Mouse (Mus musculus) midbrain, postnatal 0 days (tissue): ENCODE results near the gene Plcb3. TPM values are rescaled to one million over a fixed set of nuclear protein-coding genes. Genes with fewer than 3 reads are reported as not detected.

ENCODE experiments used
- ATAC-seq: fragments of 200-750 bp; cut with Nextera tagmentation; 2 replicates; pipeline ENCODE4 v1.8.0; 2017; ENCODE audit warnings: moderate number of reproducible peaks, mild to moderate bottlenecking, moderate TSS enrichment, moderate library complexity; ENCODE audit not compliant: low FRiP score
- DNase-seq: peaks from one replicate; pipeline ENCODE4 v3.0.0-alpha.2; 2015; ENCODE audit warnings: low spot score
- H3K27ac ChIP-seq: fragments of 300-500 bp; sonication (generic); 2 replicates; pipeline ENCODE4 v1.5.1; 2014; ENCODE audit warnings: low read depth, mild to moderate bottlenecking, low read length, mixed read lengths
- H3K27me3 ChIP-seq: fragments of 300-500 bp; sonication (generic); 2 replicates; pipeline ENCODE4 v1.6.1; 2014; ENCODE audit warnings: low read length, control low read depth, mixed read lengths; ENCODE audit not compliant: insufficient read depth
- H3K36me3 ChIP-seq: fragments of 300-500 bp; sonication (generic); 2 replicates; pipeline ENCODE4 v1.6.1; 2014; ENCODE audit warnings: low read length, control low read depth, mixed read lengths; ENCODE audit not compliant: insufficient read depth
- H3K4me1 ChIP-seq: fragments of 300-500 bp; sonication (generic); 2 replicates; pipeline ENCODE4 v1.6.1; 2014; ENCODE audit warnings: mild to moderate bottlenecking, control low read depth, antibody characterized with exemption, low read length, mixed read lengths; ENCODE audit not compliant: insufficient read depth
- H3K4me2 ChIP-seq: fragments of 300-500 bp; sonication (generic); 2 replicates; pipeline ENCODE4 v1.6.1; 2014; ENCODE audit warnings: low read depth, mild to moderate bottlenecking, low read length, mixed read lengths; ENCODE audit not compliant: poor library complexity, severe bottlenecking
- H3K4me3 ChIP-seq: fragments of 300-500 bp; sonication (generic); 2 replicates; pipeline ENCODE4 v1.5.1; 2014; ENCODE audit warnings: low read depth, mild to moderate bottlenecking, low read length, moderate library complexity
- H3K9ac ChIP-seq: fragments of 300-500 bp; sonication (generic); replicated peaks from 2 replicates; pipeline ENCODE4 v1.6.1; 2014; ENCODE audit warnings: mild to moderate bottlenecking, low read length, moderate library complexity, mixed read lengths; ENCODE audit not compliant: poor library complexity, severe bottlenecking
- H3K9me3 ChIP-seq: fragments of 300-500 bp; sonication (generic); 2 replicates; pipeline ENCODE4 v1.6.1; 2016; ENCODE audit warnings: low read length, control low read depth
- CTCF ChIP-seq: IDR thresholded peaks from 2 replicates; pipeline ENCODE4 v1.5.1; 2016; ENCODE audit warnings: antibody characterized with exemption, mild to moderate bottlenecking
- WGBS: fragments of 180-500 bp; shearing (Covaris S2); extraction: QIAGEN DNeasy Blood & Tissue Kit; methylation state at CpG from one replicate; pipeline ENCODE4 v1.1.7; 2014; 5-methylcytosine and 5-hydroxymethylcytosine counted together
- polyA plus RNA-seq: library from polyadenylated mRNA; unstranded; fragments of >200 nt; fragmentation: Nextera tagmentation; extraction: Ambion mirVana; gene quantifications from 2 replicates; pipeline ENCODE4 v1.2.1, GENCODE M21; 2015
- total RNA-seq: library from RNA; depleted of rRNA; stranded (reverse); fragments of >200 nt; gene quantifications from 2 replicates; pipeline ENCODE4 v1.2.3, GENCODE M21; 2014

The Plcb3 gene
- total and polyA plus RNA-seq, 2 experiments from 2014 or later = 9.8 to 16.6 TPM

DNA sequence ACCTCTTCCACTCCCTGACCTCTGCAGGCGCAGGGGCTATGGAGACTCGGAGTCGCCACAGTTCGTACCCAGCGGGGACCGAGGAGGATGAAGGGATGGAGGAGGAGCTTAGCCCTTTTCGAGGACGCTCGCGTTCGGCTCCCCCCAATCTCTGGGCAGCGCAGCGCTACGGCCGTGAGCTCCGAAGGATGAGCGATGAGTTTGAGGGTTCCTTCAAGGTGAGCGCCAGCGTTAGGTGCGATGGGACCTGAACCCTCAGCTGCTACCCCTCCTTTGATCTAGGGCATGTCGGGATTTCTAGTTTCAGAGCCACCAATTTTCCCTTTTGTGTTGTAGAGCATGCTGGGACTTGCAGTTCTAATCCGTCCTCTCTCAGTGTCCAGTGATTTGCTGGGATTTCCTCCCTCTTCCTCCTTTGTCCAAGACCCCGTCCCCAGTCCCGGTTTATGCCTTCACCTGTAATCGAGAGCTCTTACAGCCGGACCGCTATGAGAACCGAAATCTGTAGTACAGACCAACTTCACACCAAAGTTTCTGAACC is 25.6 kb downstream of the Plcb3 start:
- under 1% methylated on average over 28 of the region's 28 CpGs for WGBS
- Histone ChIP-seq H3K36me3 (peaks cover 12% of the 10 kb centered on the region; the same call in 1 of the 2 replicates), H3K27me3 (no peaks in the 10 kb centered on the region), H3K9ac (peak overlapping the region; percentile 64), H3K27ac (peak overlapping the region; percentile 85), H3K4me1 (0 out of 2 replicates have a peak, but pooled peaks cover 3% of the 10 kb centered on the region), H3K9me3 (no peaks in the 10 kb centered on the region), H3K4me2 (peak overlapping the region; percentile 76), H3K4me3 (peak overlapping the region; percentile 59)
- ATAC-seq (peak; percentile 29; the same call in 1 of the 2 replicates), DNase-seq (peak; percentile 80)
- no peak for TF ChIP-seq CTCF

DNA sequence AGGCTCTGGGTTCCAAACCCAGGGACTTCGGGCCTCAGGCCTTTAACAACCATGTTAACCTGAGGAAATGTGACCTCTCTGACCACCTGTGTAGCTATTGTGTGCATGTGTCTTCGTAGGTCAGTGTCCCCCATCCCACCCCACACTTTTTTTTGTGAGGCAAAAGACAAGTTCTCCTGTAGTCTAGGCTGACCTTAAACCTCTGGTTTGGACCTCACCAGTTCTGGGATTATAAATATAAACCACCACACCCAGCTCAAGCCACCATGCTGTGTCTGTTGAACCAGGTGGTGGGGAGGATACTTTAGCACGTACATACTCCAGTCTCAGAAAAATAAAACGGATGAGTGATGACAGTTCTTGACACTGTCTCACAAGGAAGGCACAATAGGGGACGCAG is 26.3 kb downstream of the Plcb3 start:
- WGBS = 55% methylated on average over 5 of the region's 5 CpGs
- Histone ChIP-seq H3K36me3 (peaks cover 5% of the 10 kb centered on the region; the same call in 1 of the 2 replicates), H3K9me3 (no peaks in the 10 kb centered on the region), H3K9ac (peak overlapping the region; percentile 64; the same call in 1 of the 2 replicates), H3K4me2 (peak overlapping the region; percentile 76), H3K4me1 (0 out of 2 replicates have a peak, but pooled peaks cover 3% of the 10 kb centered on the region), H3K4me3 (peak overlapping the region; percentile 59), H3K27ac (peak overlapping the region; percentile 85; the same call in 1 of the 2 replicates), H3K27me3 (no peaks in the 10 kb centered on the region)
- ATAC-seq (no peak), DNase-seq (no peak)
- no peak for TF ChIP-seq CTCF

DNA sequence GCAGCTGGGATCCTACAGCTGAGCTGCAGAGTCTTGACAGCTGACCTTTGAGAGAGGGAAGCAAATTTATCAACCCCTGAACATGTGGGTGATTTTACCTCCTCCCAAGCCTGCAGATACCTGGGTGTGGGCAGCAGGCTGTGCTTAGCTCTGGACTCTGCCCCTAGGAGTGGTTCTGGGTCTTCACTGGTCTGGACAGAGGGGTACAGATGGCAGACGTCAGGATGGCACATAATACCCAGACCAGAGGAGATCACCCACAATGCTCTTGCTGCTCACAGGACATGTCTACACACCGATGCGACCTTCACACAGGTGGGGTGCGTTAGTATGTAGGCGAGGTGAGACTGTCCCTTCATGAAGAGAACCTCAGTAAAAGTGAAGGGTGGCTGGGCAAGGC is 26.7 kb downstream of the Plcb3 start:
- Histone ChIP-seq H3K27me3 (no peaks in the 10 kb centered on the region), H3K4me1 (0 out of 2 replicates have a peak, but pooled peaks cover 3% of the 10 kb centered on the region), H3K4me2 (no peak overlapping the region), H3K9ac (no peak overlapping the region), H3K9me3 (no peaks in the 10 kb centered on the region), H3K36me3 (peaks cover 5% of the 10 kb centered on the region; the same call in 1 of the 2 replicates), H3K4me3 (no peak overlapping the region), H3K27ac (no peak overlapping the region)
- DNase-seq = no peak
- no peak for TF ChIP-seq CTCF
- 91% methylated on average over 5 of the region's 5 CpGs for whole genome bisulfite sequencing
- no peak for ATAC-seq

DNA sequence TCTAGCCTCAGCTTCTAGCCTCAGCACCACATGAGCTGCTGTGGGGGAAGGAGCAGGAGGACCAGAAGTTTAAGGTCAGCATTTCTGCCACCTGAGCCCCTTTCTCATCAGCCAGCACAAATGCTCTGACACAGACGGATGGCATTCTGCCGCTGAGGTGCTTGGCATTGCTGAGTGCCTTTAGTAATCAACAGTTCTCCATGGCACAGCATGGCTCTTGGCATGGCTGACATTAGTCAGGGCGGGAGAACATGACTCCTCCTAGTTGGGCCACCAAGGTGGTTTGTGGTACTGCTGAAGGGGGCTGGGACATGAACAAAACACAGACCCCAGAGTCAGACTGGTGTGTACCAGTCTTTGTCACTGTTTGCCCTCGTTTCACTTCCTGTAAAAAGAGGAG is 28.1 kb downstream of the Plcb3 start:
- TF ChIP-seq CTCF = no peak
- DNase-seq = peak; percentile 48
- H3K27ac ChIP-seq = no peak overlapping the region
- no peak overlapping the region for H3K4me3 ChIP-seq
- peaks cover 5% of the 10 kb centered on the region; the same call in 1 of the 2 replicates for H3K36me3 ChIP-seq
- H3K4me2 ChIP-seq = no peak overlapping the region
- no peaks in the 10 kb centered on the region for H3K9me3 ChIP-seq
- 0 out of 2 replicates have a peak, but pooled peaks cover 3% of the 10 kb centered on the region for H3K4me1 ChIP-seq
- ATAC-seq = no peak
- H3K27me3 ChIP-seq = no peaks in the 10 kb centered on the region
- WGBS = 80% methylated on average over 4 of the region's 4 CpGs
- H3K9ac ChIP-seq = no peak overlapping the region

DNA sequence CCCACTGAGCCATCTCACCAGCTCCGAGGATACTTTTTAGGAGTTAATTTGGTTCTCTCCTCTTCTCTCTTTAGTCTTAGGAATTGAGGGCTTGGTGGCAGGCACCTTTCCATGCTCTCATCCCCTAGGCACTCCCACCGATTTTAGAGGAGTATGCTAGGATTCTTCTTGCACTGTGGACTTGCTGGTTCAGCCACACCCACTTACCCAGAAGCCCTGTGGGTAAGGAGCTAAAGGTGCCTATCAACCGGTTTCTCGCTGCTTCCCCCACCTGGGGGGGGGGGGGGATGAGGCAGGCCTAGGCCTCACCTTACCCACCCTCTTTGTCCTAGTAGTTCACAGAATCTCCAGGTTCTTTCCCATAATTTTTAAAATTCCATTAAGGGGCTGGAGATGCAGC is 28.5 kb downstream of the Plcb3 start:
- Histone ChIP-seq H3K9ac (no peak overlapping the region), H3K36me3 (peaks cover 5% of the 10 kb centered on the region; the same call in 1 of the 2 replicates), H3K9me3 (no peaks in the 10 kb centered on the region), H3K27ac (no peak overlapping the region), H3K4me3 (no peak overlapping the region), H3K4me1 (peaks cover 2% of the 10 kb centered on the region), H3K4me2 (no peak overlapping the region), H3K27me3 (no peaks in the 10 kb centered on the region)
- ATAC-seq (no peak), DNase-seq (no peak)
- no peak for TF ChIP-seq CTCF
- 58% methylated on average over 4 of the region's 4 CpGs for WGBS

GRCm38 (mm10) chr19:6943709-6944108 is 32.6 kb downstream of the Plcb3 start:
- Histone ChIP-seq H3K27ac (no peak overlapping the region), H3K9me3 (no peaks in the 10 kb centered on the region), H3K36me3 (peaks cover 5% of the 10 kb centered on the region; the same call in 1 of the 2 replicates), H3K4me2 (no peak overlapping the region), H3K9ac (no peak overlapping the region), H3K4me3 (no peak overlapping the region), H3K27me3 (no peaks in the 10 kb centered on the region), H3K4me1 (peaks cover 19% of the 10 kb centered on the region)
- no peak for TF ChIP-seq CTCF
- 92% methylated on average over 6 of the region's 6 CpGs for WGBS
- no peak for DNase-seq
- ATAC-seq = no peak
